Comparison of ENCODE assay signal across 7 mouse cellular contexts in genomic region chr7:142666659-142667058, GRCm38 (mm10). TPM values are rescaled to one million over a fixed set of nuclear protein-coding genes. Genes with fewer than 3 reads are reported as not detected.
DNase-seq lines count a peak whose midpoint lies in the region; ATAC-seq and TF ChIP-seq lines count a peak whose summit lies in the region.

TSS of gene Igf2 (minus strand) at chr7:142666816.

- H3K9ac ChIP-seq in ES-E14 (ENCODE audit: insufficient read depth, low read depth, low read length, poor library complexity, severe bottlenecking): no peak within 1 kb of the TSS
- no peak within 1 kb of the TSS for H3K9ac ChIP-seq in intestine, postnatal 0 days (ENCODE audit: low read depth, low read length)
- no peak within 1 kb of the TSS for H3K9ac ChIP-seq in liver, embryonic 13.5 days

- no peak within 1 kb of the TSS for H3K4me2 ChIP-seq in intestine, postnatal 0 days (replicated peaks; ENCODE audit: low read depth)
- no peak within 1 kb of the TSS for H3K4me2 ChIP-seq in liver, embryonic 13.5 days

- H3K27ac ChIP-seq in ES-E14 (ENCODE audit: insufficient read depth, low read depth, low read length, poor library complexity, severe bottlenecking): no peak within 1 kb of the TSS
- no peak within 1 kb of the TSS for H3K27ac ChIP-seq in intestine, postnatal 0 days (ENCODE audit: low read depth, low read length)
- H3K27ac ChIP-seq in liver, embryonic 13.5 days: no peak within 1 kb of the TSS

- H3K36me3 ChIP-seq in ES-E14 (ENCODE audit: control insufficient read depth, insufficient read depth, low read length, poor library complexity, severe bottlenecking): no peaks in the 10 kb centered on the region
- no peaks in the 10 kb centered on the region; the same call in 1 of the 2 replicates for H3K36me3 ChIP-seq in intestine, postnatal 0 days (ENCODE audit: control insufficient read depth, insufficient read depth)
- H3K36me3 ChIP-seq in liver, embryonic 13.5 days: peaks cover 15% of the 10 kb centered on the region

- 64% methylated on average over 2 of the region's 2 CpGs for WGBS in intestine, postnatal 0 days
- 19% methylated on average over 2 of the region's 2 CpGs for WGBS in liver, embryonic 13.5 days (ENCODE audit: insufficient replicate concordance)

- ATAC-seq in intestine, postnatal 0 days: no peak
- ATAC-seq in liver, embryonic 13.5 days (ENCODE audit: low read depth): no peak

- H3K4me1 ChIP-seq in ES-E14 (ENCODE audit: control insufficient read depth in 2 of 2, insufficient read depth in 2 of 2, low read length in 2 of 2, poor library complexity in 1 of 2): no peaks in the 10 kb centered on the region; a peak in 1 of 4 replicates
- no peaks in the 10 kb centered on the region for H3K4me1 ChIP-seq in intestine, postnatal 0 days (replicated peaks; ENCODE audit: control insufficient read depth, insufficient read depth, low read length)
- no peaks in the 10 kb centered on the region for H3K4me1 ChIP-seq in liver, embryonic 13.5 days (replicated peaks)

- H3K27me3 ChIP-seq in intestine, postnatal 0 days (replicated peaks; ENCODE audit: control insufficient read depth, insufficient read depth, low read length): peaks cover 47% of the 10 kb centered on the region
- peaks cover 55% of the 10 kb centered on the region for H3K27me3 ChIP-seq in liver, embryonic 13.5 days

- H3K9me3 ChIP-seq in ES-E14 (ENCODE audit: control insufficient read depth, insufficient read depth, low read depth, low read length): no peaks in the 10 kb centered on the region
- H3K9me3 ChIP-seq in intestine, postnatal 0 days (ENCODE audit: control insufficient read depth): peaks cover 13% of the 10 kb centered on the region
- peaks cover 16% of the 10 kb centered on the region for H3K9me3 ChIP-seq in liver, embryonic 13.5 days (replicated peaks)

- no peak for TF ChIP-seq CTCF in intestine, postnatal 0 days (IDR thresholded peaks at IDR 0.05; ENCODE audit: low read depth)

- H3K4me3 ChIP-seq in ES-E14 (ENCODE audit: insufficient read depth in 1 of 2, low read depth in 1 of 2, low read length in 2 of 2, poor library complexity in 1 of 2, severe bottlenecking in 1 of 2): no peak within 1 kb of the TSS
- no peak within 1 kb of the TSS for H3K4me3 ChIP-seq in intestine, postnatal 0 days (ENCODE audit: low read depth, low read length)
- no peak within 1 kb of the TSS for H3K4me3 ChIP-seq in liver, embryonic 13.5 days (replicated peaks)

- DNase-seq in ES-E14 (ENCODE audit: low read depth, low spot score): no peak
- no peak for DNase-seq in adrenal gland, postnatal 4 days (ENCODE audit: low spot score in 2 of 2)
- peak; percentile 94 for DNase-seq in heart, adult 11 months
- no peak for DNase-seq in liver, embryonic 13.5 days
- DNase-seq in right cerebral cortex, adult 2 months (ENCODE audit: low spot score in 2 of 2): no peak
- no peak for DNase-seq in ovary, postnatal 10 days (ENCODE audit: low spot score)

- in situ Hi-C loops in ES-E14 (cut with MboI; ENCODE audit: low sequenced_read_pairs in 2 of 2, unreplicated experiment in 2 of 2): no loop called here

TF ChIP-seq in ES-E14, 5 proteins besides CTCF, POLR2A, EP300 and RAD21:
- no peak for TF ChIP-seq MAFK (IDR thresholded peaks at IDR 0.05; ENCODE audit: insufficient read depth, low read depth, low read length)
- no peak for TF ChIP-seq HCFC1 (IDR thresholded peaks at IDR 0.05; ENCODE audit: borderline replicate concordance, insufficient read depth, low read length)

RNA-seq across cellular contexts. Expression of gene Igf2, which starts in this region (rescaled TPM):
- total RNA-seq in ES-E14 (2012; rRNA removed): 44.4 and 66.4 TPM in 2 replicates
- total RNA-seq in adrenal gland, postnatal 4 days (2021): 1,000 to 10,000 TPM in 1 of 2 experiments, 100 to 1,000 TPM in 1; 616 to 1,339 TPM
- 483 and 499 TPM in 2 replicates for polyA plus RNA-seq in intestine, postnatal 0 days (2015; fragmentation: Nextera tagmentation; extraction: Ambion mirVana)
- 369 and 378 TPM in 2 replicates for polyA plus RNA-seq in liver, embryonic 13.5 days (2015; fragmentation: Nextera tagmentation; extraction: Ambion mirVana)
